Mouse (Mus musculus): ENCODE results near the gene Clnk.

GRCm38 (mm10) chr5:38696616-38697375, 179.8 kb downstream of the Clnk start:
- TF ChIP-seq CTCF (IDR thresholded peaks at IDR 0.05; ENCODE audit: insufficient read depth, low read depth, low read length) (no peak), POLR2A (IDR thresholded peaks at IDR 0.05; ENCODE audit: insufficient read depth, low read depth, low read length) (no peak)
